Mouse (Mus musculus): ENCODE measurements at regions not wholly inside any gene's neighbourhood (a gene's known extent, or its start where the extent isn't known, plus 50 kb on each side); places are given as distances from the start of the nearest gene placed in this dataset.

GRCm38 (mm10) chr12:35377266-35377665 is 157.6 kb downstream of the Ahr start:
- Histone ChIP-seq H3K9ac (no peak overlapping the region), H3K4me2 (replicated peaks) (no peak overlapping the region), H3K4me3 (no peak overlapping the region), H3K36me3 (no peaks in the 10 kb centered on the region), H3K27me3 (no peaks in the 10 kb centered on the region), H3K27ac (no peak overlapping the region), H3K4me1 (no peaks in the 10 kb centered on the region), H3K9me3 (replicated peaks) (no peaks in the 10 kb centered on the region)
- ATAC-seq (ENCODE audit: low FRiP score): no peak
- 80% methylated on average over 3 of the region's 3 CpGs for WGBS

- no peak overlapping the region for H3K4me3 ChIP-seq
- H3K4me2 ChIP-seq (replicated peaks): no peak overlapping the region
Measured at GRCm38 (mm10) chr12:35376365-35376764, 158.5 kb downstream of the Ahr start.

GRCm38 (mm10) chr12:35357901-35358300 is 176.9 kb downstream of the Ahr start:
- Histone ChIP-seq H3K9me3 (replicated peaks) (no peaks in the 10 kb centered on the region), H3K4me1 (no peaks in the 10 kb centered on the region), H3K36me3 (no peaks in the 10 kb centered on the region), H3K27ac (no peak overlapping the region), H3K27me3 (no peaks in the 10 kb centered on the region), H3K9ac (no peak overlapping the region), H3K4me2 (replicated peaks) (no peak overlapping the region), H3K4me3 (no peak overlapping the region)
- WGBS: 92% methylated on average over 2 of the region's 2 CpGs
- no peak for ATAC-seq (ENCODE audit: low FRiP score)

More at GRCm38 (mm10) chr12:35376365-35376764, 158.5 kb downstream of the Ahr start:
- no peaks in the 10 kb centered on the region for H3K9me3 ChIP-seq (replicated peaks)
- H3K9ac ChIP-seq: no peak overlapping the region
- no peak overlapping the region for H3K27ac ChIP-seq
- ATAC-seq (ENCODE audit: low FRiP score): no peak
- H3K4me1 ChIP-seq: no peaks in the 10 kb centered on the region
- no peaks in the 10 kb centered on the region for H3K27me3 ChIP-seq
- H3K36me3 ChIP-seq: no peaks in the 10 kb centered on the region

GRCm38 (mm10) chr12:35338191-35338954 is 196.5 kb downstream of the Ahr start:
- no peak overlapping the region for H3K9ac ChIP-seq
- 88% methylated on average over 4 of the region's 4 CpGs for WGBS
- no peak overlapping the region for H3K4me3 ChIP-seq
- no peaks in the 10 kb centered on the region for H3K4me1 ChIP-seq
- no peak for ATAC-seq (ENCODE audit: low FRiP score)
- H3K9me3 ChIP-seq (replicated peaks): no peaks in the 10 kb centered on the region
- H3K27me3 ChIP-seq: no peaks in the 10 kb centered on the region
- no peak overlapping the region for H3K4me2 ChIP-seq (replicated peaks)
- no peaks in the 10 kb centered on the region for H3K36me3 ChIP-seq
- H3K27ac ChIP-seq: no peak overlapping the region

GRCm38 (mm10) chr12:35336314-35336713 is 198.5 kb downstream of the Ahr start:
- Histone ChIP-seq H3K9me3 (replicated peaks) (no peaks in the 10 kb centered on the region), H3K27ac (no peak overlapping the region), H3K4me3 (no peak overlapping the region), H3K4me2 (replicated peaks) (no peak overlapping the region), H3K4me1 (no peaks in the 10 kb centered on the region), H3K27me3 (no peaks in the 10 kb centered on the region), H3K9ac (no peak overlapping the region), H3K36me3 (no peaks in the 10 kb centered on the region)
- no peak for ATAC-seq (ENCODE audit: low FRiP score)

- H3K4me1 ChIP-seq: no peaks in the 10 kb centered on the region
- H3K4me2 ChIP-seq (replicated peaks): no peak overlapping the region
- no peak for ATAC-seq (ENCODE audit: low FRiP score)
- no peaks in the 10 kb centered on the region for H3K36me3 ChIP-seq
- H3K27me3 ChIP-seq: no peaks in the 10 kb centered on the region
- no peaks in the 10 kb centered on the region for H3K9me3 ChIP-seq (replicated peaks)
- no peak overlapping the region for H3K27ac ChIP-seq
- WGBS: 78% methylated on average over 10 of the region's 10 CpGs
- no peak overlapping the region for H3K9ac ChIP-seq
- H3K4me3 ChIP-seq: no peak overlapping the region
Measured at GRCm38 (mm10) chr12:35334344-35335075, 200.3 kb downstream of the Ahr start.

- Histone ChIP-seq H3K4me3 (no peak overlapping the region), H3K27ac (no peak overlapping the region), H3K27me3 (no peaks in the 10 kb centered on the region), H3K4me2 (replicated peaks) (no peak overlapping the region), H3K36me3 (no peaks in the 10 kb centered on the region), H3K9me3 (replicated peaks) (no peaks in the 10 kb centered on the region), H3K4me1 (no peaks in the 10 kb centered on the region), H3K9ac (no peak overlapping the region)
- WGBS: 98% methylated on average over 3 of the region's 3 CpGs
- no peak for ATAC-seq (ENCODE audit: low FRiP score)
Measured at GRCm38 (mm10) chr12:35331303-35331702, 203.5 kb downstream of the Ahr start.

- no peaks in the 10 kb centered on the region for H3K9me3 ChIP-seq (replicated peaks)
- 82% methylated on average over 6 of the region's 6 CpGs for WGBS
- ATAC-seq (ENCODE audit: low FRiP score): no peak
- H3K27me3 ChIP-seq: no peaks in the 10 kb centered on the region
- H3K9ac ChIP-seq: no peak overlapping the region
- no peak overlapping the region for H3K27ac ChIP-seq
- H3K4me3 ChIP-seq: no peak overlapping the region
- H3K4me2 ChIP-seq (replicated peaks): no peak overlapping the region
- H3K36me3 ChIP-seq: no peaks in the 10 kb centered on the region
- no peaks in the 10 kb centered on the region for H3K4me1 ChIP-seq
Measured at GRCm38 (mm10) chr12:35329699-35330098, 205.1 kb downstream of the Ahr start.

- no peaks in the 10 kb centered on the region for H3K4me1 ChIP-seq
- no peak overlapping the region for H3K4me2 ChIP-seq (replicated peaks)
- no peaks in the 10 kb centered on the region for H3K27me3 ChIP-seq
- H3K36me3 ChIP-seq: no peaks in the 10 kb centered on the region
- H3K9ac ChIP-seq: no peak overlapping the region
- 90% methylated on average over 4 of the region's 4 CpGs for WGBS
- H3K27ac ChIP-seq: no peak overlapping the region
- no peaks in the 10 kb centered on the region for H3K9me3 ChIP-seq (replicated peaks)
- no peak overlapping the region for H3K4me3 ChIP-seq
- no peak for ATAC-seq (ENCODE audit: low FRiP score)
Measured at GRCm38 (mm10) chr12:35319571-35319970, 215.3 kb downstream of the Ahr start.

- no peak overlapping the region for H3K4me3 ChIP-seq
- no peak for ATAC-seq (ENCODE audit: low FRiP score)
- no peaks in the 10 kb centered on the region for H3K36me3 ChIP-seq
- no peaks in the 10 kb centered on the region for H3K27me3 ChIP-seq
- H3K4me1 ChIP-seq: 0 out of 2 replicates have a peak, but pooled peaks cover 2% of the 10 kb centered on the region
- H3K9me3 ChIP-seq (replicated peaks): no peaks in the 10 kb centered on the region
- no peak overlapping the region for H3K9ac ChIP-seq
- WGBS: 79% methylated on average over 3 of the region's 3 CpGs
- H3K4me2 ChIP-seq (replicated peaks): no peak overlapping the region
- no peak overlapping the region for H3K27ac ChIP-seq
Measured at GRCm38 (mm10) chr12:35317046-35317445, 217.8 kb downstream of the Ahr start.

GRCm38 (mm10) chr12:35314035-35314434 is 220.8 kb downstream of the Ahr start:
- no peaks in the 10 kb centered on the region for H3K36me3 ChIP-seq
- H3K27me3 ChIP-seq: no peaks in the 10 kb centered on the region
- H3K4me1 ChIP-seq: 0 out of 2 replicates have a peak, but pooled peaks cover 2% of the 10 kb centered on the region
- no peak overlapping the region for H3K4me2 ChIP-seq (replicated peaks)
- H3K9ac ChIP-seq: no peak overlapping the region
- no peak overlapping the region for H3K4me3 ChIP-seq
- H3K9me3 ChIP-seq (replicated peaks): no peaks in the 10 kb centered on the region
- ATAC-seq (ENCODE audit: low FRiP score): no peak
- H3K27ac ChIP-seq: no peak overlapping the region
- WGBS: 84% methylated on average over 2 of the region's 2 CpGs

- peak; percentile 61; the same call in 1 of the 2 replicates for ATAC-seq (ENCODE audit: low FRiP score)
- Histone ChIP-seq H3K27me3 (no peaks in the 10 kb centered on the region), H3K4me3 (no peak overlapping the region), H3K4me2 (replicated peaks) (no peak overlapping the region; the same call in 1 of the 2 replicates), H3K36me3 (no peaks in the 10 kb centered on the region), H3K9ac (no peak overlapping the region), H3K9me3 (replicated peaks) (no peaks in the 10 kb centered on the region), H3K4me1 (0 out of 2 replicates have a peak, but pooled peaks cover 2% of the 10 kb centered on the region), H3K27ac (no peak overlapping the region)
- 58% methylated on average over 11 of the region's 11 CpGs for WGBS
Measured at GRCm38 (mm10) chr12:35313191-35313925, 221.5 kb downstream of the Ahr start.

Measured in hindbrain, embryonic 12.5 days (tissue).